Mouse (Mus musculus) spleen, adult 2 months (tissue): ENCODE measurements around the gene Kpna1.

Source experiments
- CTCF ChIP-seq: fragments of 200-500 bp; IDR thresholded peaks from 2 replicates; pipeline ENCODE4 v1.5.1; 2011; ENCODE audit warnings: mild to moderate bottlenecking, inconsistent platforms; ENCODE audit not compliant: insufficient read depth, insufficient read length, insufficient replicate concordance; ENCODE audit errors: extremely low read depth
- POLR2A ChIP-seq: fragments of 200-500 bp; IDR thresholded peaks from 2 replicates; pipeline ENCODE4 v1.6.1; 2011; ENCODE audit warnings: low read depth, low read length, inconsistent platforms

DNA sequence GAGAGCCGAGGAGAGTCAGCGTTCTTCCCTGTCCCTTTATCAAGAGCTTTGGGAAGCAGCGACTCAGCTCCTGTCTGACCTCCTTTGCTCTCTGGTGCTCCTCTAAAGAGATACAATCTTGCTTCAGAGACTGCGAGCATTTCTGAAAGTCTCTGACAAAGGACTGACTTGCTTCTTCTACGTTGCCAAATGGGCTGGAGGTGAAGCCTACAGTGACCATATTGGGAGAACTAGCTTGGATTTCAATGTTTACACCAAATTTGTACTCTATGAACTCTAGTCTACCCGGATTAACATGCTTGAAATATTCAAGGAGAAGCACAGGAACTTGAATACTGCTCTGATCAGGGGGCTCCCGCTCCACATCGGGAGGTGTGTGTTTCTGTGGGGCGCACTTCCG lies 45.4 kb upstream of the Kpna1 start:
- TF ChIP-seq POLR2A (no peak), CTCF (no peak)
